Mouse (Mus musculus): ENCODE results near the gene Gm13088. TPM values are rescaled to one million over a fixed set of nuclear protein-coding genes. Genes with fewer than 3 reads are reported as not detected.
"Not testable (repeated sequence)": the region's sequence is repeated elsewhere in the genome, so short reads cannot be mapped to it uniquely, and the experiment has no call there.

Gm13088 gene
- not detected in 2 replicates for polyA plus RNA-seq (2016; fragmentation: Nextera tagmentation; extraction: Ambion mirVana)

GRCm38 (mm10) chr4:143657146-143657545 is at the start of gene Gm13088:
Gene Gm13088 (minus strand): TSS chr4:143657246.
- not testable (repeated sequence) for H3K9ac ChIP-seq; H3K27ac ChIP-seq; H3K4me2 ChIP-seq (replicated peaks); H3K4me3 ChIP-seq; H3K27me3 ChIP-seq; H3K9me3 ChIP-seq; H3K4me1 ChIP-seq; H3K36me3 ChIP-seq; ATAC-seq (ENCODE audit: insufficient number of reproducible peaks, insufficient read depth, low FRiP score, low TSS enrichment)

GRCm38 (mm10) chr4:143702611-143703010 is 45.6 kb upstream of the Gm13088 start, which contains the start of gene Gm13089:
Gene Gm13089 (minus strand): TSS chr4:143702711.
- no peak for ATAC-seq (ENCODE audit: insufficient number of reproducible peaks, insufficient read depth, low FRiP score, low TSS enrichment)
- H3K4me2 ChIP-seq (replicated peaks), result no peak within 1 kb of the TSS
- no peak within 1 kb of the TSS for H3K9ac ChIP-seq
- H3K4me1 ChIP-seq, result no peaks in the 10 kb centered on the region
- H3K27me3 ChIP-seq, result no peaks in the 10 kb centered on the region
- WGBS, result 80% methylated on average over 2 of the region's 2 CpGs
- no peak within 1 kb of the TSS for H3K27ac ChIP-seq
- peaks cover 22% of the 10 kb centered on the region; the same call in 1 of the 2 replicates for H3K9me3 ChIP-seq
- H3K36me3 ChIP-seq, result no peaks in the 10 kb centered on the region
- no peak within 1 kb of the TSS for H3K4me3 ChIP-seq

GRCm38 (mm10) chr4:143618101-143618500 is 38.9 kb downstream of the Gm13088 start:
- ATAC-seq (ENCODE audit: insufficient number of reproducible peaks, insufficient read depth, low FRiP score, low TSS enrichment); H3K4me2 ChIP-seq (replicated peaks); H3K9ac ChIP-seq; H3K27ac ChIP-seq; H3K9me3 ChIP-seq; H3K36me3 ChIP-seq; H3K27me3 ChIP-seq; H3K4me3 ChIP-seq; H3K4me1 ChIP-seq: not testable (repeated sequence)
- 83% methylated on average over 4 of the region's 4 CpGs for WGBS

GRCm38 (mm10) chr4:143614703-143615102 is 42.3 kb downstream of the Gm13088 start, which contains the start of gene Gm13083:
Gene Gm13083 (plus strand): TSS chr4:143615003.
- H3K27ac ChIP-seq; H3K36me3 ChIP-seq; ATAC-seq (ENCODE audit: insufficient number of reproducible peaks, insufficient read depth, low FRiP score, low TSS enrichment); H3K4me1 ChIP-seq; H3K9ac ChIP-seq; H3K4me3 ChIP-seq; H3K27me3 ChIP-seq; H3K4me2 ChIP-seq (replicated peaks); H3K9me3 ChIP-seq: not testable (repeated sequence)

- not testable (repeated sequence) for H3K9me3 ChIP-seq; H3K9ac ChIP-seq; H3K27ac ChIP-seq; ATAC-seq (ENCODE audit: insufficient number of reproducible peaks, insufficient read depth, low FRiP score, low TSS enrichment); H3K36me3 ChIP-seq; H3K27me3 ChIP-seq; H3K4me3 ChIP-seq; H3K4me1 ChIP-seq; H3K4me2 ChIP-seq (replicated peaks)
- whole genome bisulfite sequencing, result 89% methylated on average over 9 of the region's 9 CpGs
Measured at GRCm38 (mm10) chr4:143611927-143612326, 45.1 kb downstream of the Gm13088 start.

Other genes starting within 250 kb of the Gm13088 start
- gene Pramef8, start 244.8 kb downstream of the Gm13088 start, polyA plus RNA-seq (2016; fragmentation: Nextera tagmentation; extraction: Ambion mirVana), result 25.4 and 25.5 TPM in 2 replicates
- not detected in 2 replicates for gene Oog4, start 206.9 kb downstream of the Gm13088 start, polyA plus RNA-seq (2016; fragmentation: Nextera tagmentation; extraction: Ambion mirVana)
- gene Gm13043, start 145.9 kb downstream of the Gm13088 start, polyA plus RNA-seq (2016; fragmentation: Nextera tagmentation; extraction: Ambion mirVana), result not detected in 2 replicates
- gene Gm13040, start 121.3 kb downstream of the Gm13088 start, polyA plus RNA-seq (2016; fragmentation: Nextera tagmentation; extraction: Ambion mirVana), result not detected in 2 replicates
- not detected in 2 replicates for gene BC080695, start 105.5 kb downstream of the Gm13088 start, polyA plus RNA-seq (2016; fragmentation: Nextera tagmentation; extraction: Ambion mirVana)
- not detected in 2 replicates for gene Gm13057, start 105.5 kb downstream of the Gm13088 start, polyA plus RNA-seq (2016; fragmentation: Nextera tagmentation; extraction: Ambion mirVana)
- gene Gm13083, start 42.2 kb downstream of the Gm13088 start, polyA plus RNA-seq (2016; fragmentation: Nextera tagmentation; extraction: Ambion mirVana), result not detected in 2 replicates
- gene Gm13089, start 45.5 kb upstream of the Gm13088 start, polyA plus RNA-seq (2016; fragmentation: Nextera tagmentation; extraction: Ambion mirVana), result not detected in 2 replicates
- not detected in 2 replicates for gene Gm13078, start 62.2 kb upstream of the Gm13088 start, polyA plus RNA-seq (2016; fragmentation: Nextera tagmentation; extraction: Ambion mirVana)
- gene Gm13023, start 132.1 kb upstream of the Gm13088 start, polyA plus RNA-seq (2016; fragmentation: Nextera tagmentation; extraction: Ambion mirVana), result not detected in 2 replicates
- gene Gm13084, start 158.8 kb upstream of the Gm13088 start, polyA plus RNA-seq (2016; fragmentation: Nextera tagmentation; extraction: Ambion mirVana), result not detected in 2 replicates
- gene Gm13103, start 189.3 kb upstream of the Gm13088 start, polyA plus RNA-seq (2016; fragmentation: Nextera tagmentation; extraction: Ambion mirVana), result not detected in 2 replicates
- gene Pramef6, start 243.1 kb upstream of the Gm13088 start, polyA plus RNA-seq (2016; fragmentation: Nextera tagmentation; extraction: Ambion mirVana), result not detected in 2 replicates

All from embryonic facial prominence, embryonic 12.5 days (tissue).